Comparison of ENCODE assay signal across 14 mouse cellular contexts in genomic region chr15:5194931-5195330, GRCm38 (mm10).
"Had no signal": no experiment of that assay in that cellular context is flagged by ENCODE, and none has a peak within 500 bp of the region (broad histone marks: within the 10 kb centered on the region; RNA-seq: fewer than 3 reads in every experiment).

No protein-coding gene starts in this region.

- H3K9ac ChIP-seq: limb, embryonic 13.5 days; liver, embryonic 12.5 days; lung, embryonic 14.5 days; neural tube, embryonic 15.5 days had no signal

- H3K4me2 ChIP-seq: limb, embryonic 13.5 days; liver, embryonic 12.5 days; lung, embryonic 14.5 days; neural tube, embryonic 15.5 days had no signal

- H3K27ac ChIP-seq: layer of hippocampus, adult 2 months; limb, embryonic 13.5 days; liver, embryonic 12.5 days; midbrain, embryonic 10.5 days; neural tube, embryonic 15.5 days had no signal

- H3K4me3 ChIP-seq: layer of hippocampus, adult 2 months; limb, embryonic 13.5 days; liver, embryonic 12.5 days; midbrain, embryonic 10.5 days; myocyte; neural tube, embryonic 15.5 days had no signal

- H3K27me3 ChIP-seq: limb, embryonic 13.5 days; liver, embryonic 12.5 days; neural tube, embryonic 15.5 days had no signal

- H3K9me3 ChIP-seq: limb, embryonic 13.5 days; liver, embryonic 12.5 days; midbrain, embryonic 10.5 days; neural tube, embryonic 15.5 days had no signal

- ATAC-seq: intestine, postnatal 0 days; liver, embryonic 12.5 days had no signal

- DNase-seq: left cerebral cortex, postnatal 4 days; lung, embryonic 14.5 days; lung, postnatal 10 days; lung, postnatal 4 days; midbrain, embryonic 14.5 days; spleen, adult 18-20 months; thymus, postnatal 4 days had no signal

- H3K4me1 ChIP-seq: midbrain, embryonic 10.5 days; neural tube, embryonic 15.5 days had no signal
